Mouse (Mus musculus): ENCODE measurements around the gene Prelid3b.

GRCm38 (mm10) chr2:174513827-174514226, 40.9 kb upstream of the Prelid3b start:
- TF ChIP-seq POLR2A (IDR thresholded peaks at IDR 0.05; ENCODE audit: control insufficient read depth, low read depth, low read length) (no peak), CTCF (IDR thresholded peaks at IDR 0.05; ENCODE audit: control insufficient read depth, insufficient read depth, insufficient replicate concordance, low read depth, low read length) (no peak)
